Mouse (Mus musculus): ENCODE data around the gene Fbf1. TPM values are rescaled to one million over a fixed set of nuclear protein-coding genes. Genes with fewer than 3 reads are reported as not detected.
A peak's percentile ranks its signal among the peaks of the same experiment; 100 is the strongest.

The Fbf1 gene
- 10 to 100 TPM; 47.7 to 69.4 (median 52.4) TPM for total RNA-seq (2022)

DNA sequence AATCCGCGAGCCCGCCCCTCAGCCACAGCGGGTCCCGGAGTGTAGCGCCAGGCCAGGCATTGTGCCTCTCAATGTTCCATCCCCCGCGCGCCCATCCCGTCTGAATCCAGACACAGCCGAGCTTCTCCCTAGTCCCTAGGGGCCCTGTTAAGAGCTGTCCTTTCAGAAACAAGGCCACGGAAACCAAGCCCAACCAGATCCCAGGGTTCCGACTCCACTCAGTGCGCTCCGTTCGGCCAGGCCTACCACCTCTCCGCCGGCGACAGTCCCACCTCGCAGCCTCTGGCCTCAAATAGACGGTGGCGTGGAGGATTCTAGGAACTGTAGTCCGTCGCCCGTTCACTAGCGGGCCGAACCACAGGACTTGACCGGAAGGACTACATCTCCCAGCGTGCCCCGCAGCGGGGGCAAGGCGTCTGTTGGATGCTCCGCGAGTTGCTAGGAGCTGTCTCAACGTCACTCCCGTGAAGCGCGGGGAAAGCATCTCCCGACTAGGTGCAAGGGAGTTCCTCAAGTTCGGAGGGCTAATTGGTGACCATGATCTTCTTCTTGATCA, at the start of gene Fbf1:
Gene Fbf1 (minus strand): TSS at position 283 of the 556 bp plus-strand sequence.
- peak; percentile 95 for DNase-seq

DNA sequence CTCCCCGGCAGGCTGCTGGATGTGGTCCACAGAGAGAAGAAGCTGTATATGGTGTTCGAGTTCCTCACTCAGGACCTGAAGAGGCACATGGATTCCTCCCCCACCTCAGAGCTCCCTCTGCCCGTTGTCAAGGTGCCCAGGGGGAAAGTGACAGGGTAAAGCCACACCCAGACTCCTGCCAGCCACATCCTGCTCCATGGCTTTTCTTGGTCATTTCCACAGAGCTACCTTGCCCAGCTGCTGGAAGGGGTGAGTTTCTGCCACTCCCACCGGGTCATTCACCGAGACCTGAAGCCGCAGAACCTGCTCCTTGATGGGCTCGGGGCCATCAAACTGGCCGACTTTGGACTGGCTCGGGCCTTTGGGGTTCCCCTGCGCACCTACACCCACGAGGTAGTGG, 48.6 kb upstream of the Fbf1 start:
- no peak for DNase-seq

DNA sequence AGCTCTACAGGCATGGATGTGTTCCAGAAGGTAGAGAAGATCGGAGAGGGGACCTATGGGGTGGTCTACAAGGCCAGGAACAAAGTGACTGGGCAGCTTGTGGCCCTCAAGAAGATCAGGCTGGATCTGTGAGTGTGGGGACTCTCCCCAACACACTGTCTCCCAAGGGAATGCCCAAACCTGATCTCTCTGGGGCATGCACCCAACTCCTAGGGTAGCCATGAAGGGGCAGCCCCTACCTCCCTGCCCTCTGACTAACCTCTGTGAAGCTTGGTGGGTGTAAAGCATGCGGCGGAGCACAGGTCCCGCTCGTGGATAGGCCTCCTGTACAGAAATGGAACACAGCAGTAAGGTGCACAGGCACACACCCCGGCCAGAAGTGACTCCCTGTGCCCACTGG, 48.0 kb upstream of the Fbf1 start:
- DNase-seq: no peak

DNA sequence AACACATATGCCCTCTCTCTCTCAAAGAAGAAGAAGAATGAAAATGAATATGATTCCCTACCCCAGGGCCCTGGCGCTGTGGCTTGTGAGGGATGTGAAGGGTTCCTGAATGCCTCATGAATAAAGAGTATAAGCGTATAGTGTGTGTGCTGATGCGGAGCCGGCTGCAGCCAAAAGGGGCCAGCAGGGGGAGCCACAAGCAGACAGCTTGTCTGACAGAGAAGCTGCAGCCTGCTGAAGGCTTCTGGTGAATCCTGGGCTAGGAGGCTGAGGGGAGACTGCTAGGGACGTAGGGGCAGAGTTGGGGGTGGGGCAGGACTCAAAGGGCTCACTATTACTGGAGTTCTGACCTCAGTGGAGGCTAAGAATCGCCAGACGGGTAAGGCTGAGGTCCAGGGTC, 47.2 kb upstream of the Fbf1 start:
- no peak for DNase-seq

DNA sequence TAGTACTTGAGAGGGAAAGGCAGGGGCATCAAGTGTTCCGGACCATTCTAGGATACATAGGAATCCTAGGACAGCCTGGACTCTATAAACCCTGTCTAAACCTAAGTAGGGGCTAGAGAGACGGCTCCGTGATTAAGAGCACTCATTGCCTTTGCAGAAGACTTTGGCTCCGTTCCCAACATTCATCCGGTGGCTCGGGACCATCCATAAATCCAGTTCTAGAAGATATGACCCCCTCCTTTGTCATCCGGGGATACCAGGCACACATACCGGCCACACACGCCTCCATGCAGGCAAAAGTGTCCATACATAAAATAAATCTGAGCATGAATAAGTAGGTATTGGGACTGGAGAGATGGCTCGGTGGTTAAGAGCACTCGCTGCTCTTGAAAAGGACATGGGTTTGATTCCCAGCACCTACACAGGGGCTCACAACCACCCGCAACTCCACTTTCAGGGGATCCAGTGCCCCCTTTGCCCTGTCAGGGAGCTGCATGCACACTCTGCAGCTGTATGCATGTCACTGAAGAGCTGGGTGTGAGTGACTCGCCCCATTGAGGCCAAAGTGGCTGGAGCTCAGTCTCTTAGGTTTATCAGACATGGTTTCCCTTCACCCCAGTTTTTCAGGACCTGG, 46.0 kb upstream of the Fbf1 start:
- DNase-seq: no peak

DNA sequence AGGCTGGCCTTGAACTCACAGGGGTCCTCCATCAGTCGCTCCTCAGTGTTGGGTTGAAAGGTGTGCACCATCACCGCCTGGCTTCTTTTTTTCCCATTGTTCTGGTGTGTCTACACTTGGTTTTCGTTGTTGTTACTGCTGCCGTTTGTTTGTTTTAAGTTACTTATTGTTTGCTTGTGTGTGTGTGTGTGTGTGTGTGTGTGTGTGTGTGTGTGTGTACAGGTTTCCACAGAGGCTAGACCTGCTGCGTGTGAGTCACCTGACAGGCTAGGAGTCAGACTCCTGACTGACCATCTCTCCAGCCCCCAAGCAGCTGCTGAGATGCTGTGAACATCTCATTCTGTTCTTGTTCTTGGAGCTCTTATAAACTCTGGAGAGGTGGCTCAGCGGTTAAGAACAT, 44.9 kb upstream of the Fbf1 start:
- DNase-seq: no peak

DNA sequence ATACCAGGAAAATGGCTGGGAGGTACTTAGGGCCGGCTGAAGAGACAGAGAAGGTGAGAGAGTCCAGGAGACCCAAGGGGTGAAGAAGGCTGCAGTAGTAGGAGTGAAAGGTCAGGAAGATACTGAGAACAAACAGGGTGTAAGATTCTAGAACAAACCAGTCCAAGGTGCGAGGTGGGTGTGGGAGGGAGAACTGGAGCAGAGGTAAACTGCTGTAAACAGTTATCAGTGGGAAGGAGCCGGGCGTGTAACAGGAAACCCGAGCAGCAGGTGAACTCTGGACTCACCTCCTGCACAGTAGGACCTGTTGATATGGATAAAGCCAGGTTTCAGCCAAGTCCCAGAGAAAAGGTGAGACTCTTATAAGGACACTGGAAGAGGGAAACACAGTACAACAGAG, 42.7 kb upstream of the Fbf1 start:
- no peak for DNase-seq

DNA sequence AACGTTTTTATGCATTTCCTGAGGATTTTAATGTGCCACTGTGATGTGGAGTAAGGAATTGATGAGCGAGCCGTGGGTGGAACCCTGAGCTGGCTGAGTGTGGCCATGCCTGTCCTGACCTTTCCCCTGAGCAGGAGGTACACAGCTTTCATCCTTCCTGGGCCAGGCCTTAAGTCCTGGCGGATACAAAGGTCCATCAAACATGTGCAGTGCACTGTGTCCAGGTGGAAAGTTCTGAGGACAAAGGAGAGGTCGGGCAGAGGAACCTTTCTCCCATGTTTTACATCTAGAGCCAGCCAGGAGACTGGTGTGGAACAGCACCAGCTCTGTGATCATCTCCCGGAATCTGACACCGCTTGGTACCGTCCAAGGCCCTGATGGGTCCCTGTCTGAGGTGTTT, 41.3 kb upstream of the Fbf1 start:
- no peak for DNase-seq

DNA sequence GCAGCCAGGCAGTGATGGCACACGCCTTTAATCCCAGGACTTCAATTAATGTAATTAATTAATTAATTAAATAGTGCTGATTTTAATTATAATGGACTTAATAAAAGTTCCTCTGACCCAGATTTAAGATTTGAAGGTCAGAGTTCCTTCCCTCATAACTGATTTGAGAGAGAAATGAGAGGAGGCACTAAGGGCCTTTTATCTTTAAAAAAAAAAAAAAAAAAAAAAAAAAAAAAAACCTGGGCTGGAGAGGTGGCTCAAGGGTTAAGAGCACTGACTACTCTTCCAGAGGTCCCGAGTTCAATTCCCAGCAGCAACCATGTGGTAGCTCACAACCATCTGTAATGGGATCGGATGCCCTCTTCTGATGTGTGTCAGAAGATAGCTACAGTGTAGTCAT, 40.7 kb upstream of the Fbf1 start:
- DNase-seq: no peak

DNA sequence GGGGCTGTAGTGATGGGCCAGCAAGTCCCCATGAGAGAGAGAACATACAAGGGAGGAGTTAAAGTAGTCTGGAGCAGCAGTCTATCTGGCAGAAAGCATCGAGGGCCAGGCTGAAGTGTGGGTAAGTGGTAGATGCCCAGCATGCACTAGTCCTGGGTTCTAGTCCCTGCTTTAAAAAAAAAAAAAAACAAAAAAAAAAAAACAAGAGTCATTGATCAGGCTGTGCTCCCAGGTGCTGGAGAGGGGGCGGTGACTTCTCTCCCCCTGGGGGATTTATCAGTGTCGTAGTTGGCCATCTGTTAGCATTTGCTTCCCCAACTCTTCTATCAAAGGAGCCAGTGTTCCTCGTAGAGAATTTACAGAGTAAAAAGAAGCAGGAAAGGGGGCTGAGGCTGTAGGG, 38.7 kb upstream of the Fbf1 start:
- no peak for DNase-seq

DNA sequence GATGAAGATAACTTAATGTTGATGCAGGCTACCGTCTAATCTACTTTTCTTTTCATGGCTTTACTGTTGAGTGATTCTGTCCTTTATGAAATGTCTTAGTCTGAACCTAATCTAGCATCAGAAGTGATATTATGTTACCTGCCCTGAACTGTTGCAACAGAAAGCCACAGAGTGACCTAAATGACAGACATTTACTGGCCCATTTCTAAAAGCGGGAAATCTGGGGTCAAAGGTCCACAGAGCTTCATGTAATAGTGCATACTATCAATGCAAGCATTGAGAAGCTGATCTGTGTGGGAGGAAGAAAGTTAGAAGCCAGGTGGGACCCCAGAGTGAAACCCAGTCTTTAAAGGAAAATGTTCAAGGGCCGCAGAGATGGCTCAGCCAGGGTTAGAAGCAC, 35.2 kb upstream of the Fbf1 start:
- DNase-seq: no peak

DNA sequence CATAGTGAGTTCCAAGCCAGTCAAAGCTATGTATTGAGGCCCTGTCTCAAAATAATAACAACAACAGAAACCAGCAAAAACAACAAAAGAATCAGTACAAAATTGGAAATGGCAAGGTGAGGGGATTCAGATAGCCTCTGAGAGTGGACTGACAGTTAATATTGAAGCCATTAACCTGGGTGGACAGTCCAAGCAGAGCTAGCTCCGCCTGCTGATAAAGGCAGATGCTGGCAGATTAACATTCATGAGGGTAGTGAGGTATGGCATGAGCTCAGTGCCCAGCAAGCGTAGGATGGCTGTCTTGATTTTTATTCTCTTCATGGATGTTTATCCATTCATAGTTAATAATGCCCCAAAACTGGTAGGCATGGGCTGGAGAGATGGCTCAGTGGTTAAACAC, 33.2 kb upstream of the Fbf1 start:
- DNase-seq: no peak

DNA sequence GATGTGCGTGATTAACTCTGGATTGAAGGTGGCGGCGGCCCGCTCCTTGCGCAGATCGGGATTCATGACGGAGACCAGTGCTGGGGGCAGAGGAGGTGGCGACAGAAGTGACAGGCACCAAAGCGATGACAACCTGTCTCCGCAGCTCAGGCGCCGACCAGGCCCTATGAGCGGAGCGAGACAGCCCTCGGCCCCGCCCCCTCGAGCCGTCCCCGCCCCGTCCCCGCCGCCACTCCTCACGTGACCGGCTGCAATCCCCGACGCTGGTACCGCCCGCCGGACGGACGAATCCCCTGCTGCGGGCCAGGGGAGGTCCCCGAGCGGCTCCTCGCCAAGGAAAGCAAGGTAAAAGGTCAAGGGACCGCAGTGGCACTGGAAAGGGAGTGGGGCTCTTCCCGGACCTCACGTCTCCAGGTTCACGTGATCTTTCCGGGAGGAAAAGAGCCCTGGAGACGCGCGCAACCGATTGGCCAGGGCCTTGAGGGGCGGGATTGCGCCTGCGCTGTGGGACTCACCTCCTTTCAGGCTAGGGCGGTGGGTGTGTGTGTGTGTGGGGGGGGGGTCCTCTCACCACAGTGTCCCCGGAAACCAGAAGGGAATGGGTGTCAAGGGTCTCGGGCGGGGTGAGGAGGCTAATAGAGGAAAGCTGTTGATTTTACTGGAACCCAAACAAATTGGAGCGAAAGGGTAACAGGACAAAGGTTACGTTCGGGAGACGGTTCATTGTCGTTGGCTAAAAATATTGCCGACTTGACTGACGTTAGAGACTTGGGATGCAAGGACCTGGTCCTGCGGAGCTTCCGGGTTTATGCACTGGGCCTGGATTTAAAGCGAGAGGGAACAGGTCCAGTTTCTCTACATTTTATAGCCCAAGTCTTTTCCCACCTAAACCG, 30.9 kb upstream of the Fbf1 start, which contains the start of the genes Ten1 and Acox1:
Gene Ten1 (plus strand): TSS at position 217 of the 893 bp plus-strand sequence.
Gene Acox1 (minus strand): TSS at position 407 of the 893 bp plus-strand sequence.
- DNase-seq: peak; percentile 98

DNA sequence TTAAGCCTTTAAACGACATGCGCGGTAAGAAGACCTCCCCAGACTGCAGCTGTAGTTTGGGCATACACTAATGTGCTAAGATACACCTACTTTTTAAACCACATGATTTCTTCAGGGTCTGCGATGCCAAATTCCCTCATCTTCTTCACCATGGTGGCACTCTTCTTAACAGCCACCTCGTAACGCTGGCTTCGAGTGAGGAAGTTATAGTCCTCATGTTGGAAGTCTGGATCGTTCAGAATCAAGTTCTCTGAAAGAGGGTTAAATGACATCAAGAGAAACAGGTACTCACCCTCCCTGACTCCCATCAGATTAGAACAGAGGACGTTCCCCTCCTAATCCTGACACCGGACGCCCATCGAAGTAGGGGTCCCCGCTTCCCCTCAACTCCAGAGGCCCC, 30.2 kb upstream of the Fbf1 start:
- no peak for DNase-seq

DNA sequence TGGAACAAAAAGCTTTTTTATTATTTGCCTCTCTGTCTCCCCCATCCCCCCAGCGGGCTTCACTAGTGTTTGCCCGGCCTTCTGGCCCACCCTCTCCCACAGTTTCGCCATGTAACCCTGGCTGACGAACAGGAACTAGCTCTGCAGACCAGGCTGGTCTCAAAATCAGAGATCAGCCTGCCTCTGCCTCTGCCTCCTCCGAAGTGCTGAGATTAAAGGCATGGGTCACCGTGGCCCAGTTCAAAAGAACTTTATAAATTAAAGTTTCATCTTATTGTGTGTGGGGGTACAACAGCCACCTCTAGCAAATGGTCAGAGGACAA, 29.6 kb upstream of the Fbf1 start:
- DNase-seq: no peak

DNA sequence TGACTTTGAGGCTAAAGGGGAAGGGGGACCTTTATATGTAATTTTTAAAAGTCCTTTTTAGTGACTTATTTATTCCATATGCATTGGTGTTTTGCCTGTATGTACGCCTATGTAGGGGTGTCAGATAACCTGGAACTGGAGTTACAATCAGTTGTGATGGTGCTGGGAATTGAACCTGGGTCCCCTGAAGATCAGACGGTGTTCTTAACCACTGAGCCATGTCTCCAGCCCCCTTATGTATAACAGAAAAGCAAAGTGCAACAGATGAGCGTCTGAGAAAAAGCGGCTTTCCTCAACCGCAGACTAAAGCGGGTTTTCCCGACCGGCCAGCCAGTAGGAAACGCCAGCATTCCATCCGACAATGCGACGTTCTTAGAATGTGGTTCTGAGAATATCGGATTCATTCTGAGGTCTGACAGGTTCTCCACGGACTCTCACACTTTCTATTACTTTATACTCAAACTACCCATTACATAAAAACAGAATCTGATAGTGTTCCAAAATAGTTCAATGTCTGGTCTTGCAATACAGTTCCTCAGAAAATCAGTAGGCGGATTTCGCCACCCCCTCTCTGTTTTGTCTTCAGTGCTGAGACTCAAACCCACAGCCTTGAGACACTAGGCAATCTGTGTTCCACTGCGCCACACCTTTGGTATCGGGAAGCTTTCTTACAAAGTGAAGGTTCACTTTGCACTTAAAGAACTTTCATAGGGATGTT, 29.1 kb upstream of the Fbf1 start:
- no peak for DNase-seq

DNA sequence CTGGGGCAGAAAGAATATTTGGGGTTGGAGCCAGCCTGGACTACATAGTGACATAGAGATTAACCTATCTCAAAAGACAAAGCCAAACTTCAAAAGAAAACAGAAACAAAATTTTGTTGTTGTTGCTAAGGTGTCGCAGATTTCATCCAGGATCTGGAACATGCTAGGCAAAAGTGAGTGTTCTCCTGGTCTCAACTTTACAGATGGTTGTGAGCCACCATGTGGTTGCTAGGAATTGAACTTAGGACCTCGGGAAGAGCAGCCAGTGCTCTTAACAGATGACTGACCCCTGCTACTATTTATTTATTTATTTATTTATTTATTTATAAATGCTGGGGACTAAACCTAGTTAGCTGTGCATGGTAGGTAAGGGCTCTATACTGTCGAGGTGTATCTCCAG, 28.4 kb upstream of the Fbf1 start:
- DNase-seq: no peak

DNA sequence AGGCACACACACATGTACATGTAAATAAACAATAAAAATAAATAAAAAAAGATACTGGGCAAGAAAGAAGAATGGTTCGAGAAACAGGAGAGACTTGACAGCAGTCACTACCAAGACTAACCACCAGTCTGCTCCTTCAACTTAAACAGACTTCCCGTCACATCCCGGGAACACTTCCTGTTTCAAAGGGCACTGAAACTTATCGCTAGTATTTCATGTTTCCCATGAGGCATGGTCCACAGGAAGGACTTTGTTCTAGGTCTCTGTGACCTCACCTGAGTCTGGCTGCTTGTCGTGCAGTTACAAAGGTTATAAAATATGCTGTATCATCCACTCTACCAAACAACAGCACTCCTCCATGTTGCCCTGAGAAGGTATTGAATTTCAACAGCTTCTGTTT, 27.3 kb upstream of the Fbf1 start:
- no peak for DNase-seq

DNA sequence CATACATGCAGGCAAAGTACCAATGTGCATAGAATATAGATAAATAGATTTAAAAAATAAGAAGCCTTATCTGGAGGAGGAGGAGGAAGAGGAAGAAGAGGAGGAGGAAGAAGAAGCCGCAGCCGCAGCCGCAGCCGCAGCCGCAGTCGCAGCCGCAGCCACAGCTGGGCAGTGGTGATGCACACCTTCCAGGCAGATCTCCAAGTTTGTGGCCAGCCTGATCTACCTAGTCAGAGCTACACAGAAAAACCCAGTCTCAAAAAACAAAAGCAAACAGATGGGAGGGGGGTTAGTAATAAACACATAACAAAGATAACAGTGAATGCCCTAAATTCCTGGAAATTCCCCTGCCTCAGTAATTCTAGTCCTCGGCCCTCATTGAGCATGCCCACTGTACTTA, 26.7 kb upstream of the Fbf1 start:
- no peak for DNase-seq

DNA sequence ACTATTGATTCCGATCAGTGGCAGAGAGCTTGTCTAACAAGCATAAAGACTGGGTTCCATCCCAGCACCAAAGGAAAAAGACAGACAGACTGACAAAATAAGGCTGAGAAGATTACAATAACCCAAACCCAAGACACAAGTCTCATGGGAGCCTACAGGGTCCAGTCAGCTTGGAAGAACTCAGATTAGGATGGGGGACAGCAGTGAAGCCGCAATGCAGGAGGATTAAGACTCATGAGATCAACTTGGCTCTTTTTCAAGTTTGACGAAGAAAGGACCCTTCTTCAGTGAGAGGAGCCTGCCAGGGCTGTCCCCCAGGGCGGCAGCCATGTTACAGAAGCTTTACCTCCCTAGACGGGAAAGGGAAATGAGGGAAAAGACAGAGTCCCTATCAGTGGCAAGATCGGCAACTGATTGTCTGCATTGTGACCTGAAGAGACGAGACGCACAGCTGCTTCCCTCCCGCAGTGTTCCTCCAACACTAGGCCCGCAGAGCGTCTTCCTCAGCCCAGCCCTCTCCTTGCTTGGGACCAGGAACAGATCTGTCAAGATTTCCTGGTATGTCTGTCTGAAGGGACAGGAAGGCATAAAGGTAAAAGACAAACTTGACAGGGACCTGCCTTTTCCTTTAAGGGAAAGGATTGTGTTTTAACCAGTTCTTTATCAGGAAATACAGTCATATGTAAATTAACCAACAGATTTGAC, 19.4 kb upstream of the Fbf1 start:
- DNase-seq: no peak

DNA sequence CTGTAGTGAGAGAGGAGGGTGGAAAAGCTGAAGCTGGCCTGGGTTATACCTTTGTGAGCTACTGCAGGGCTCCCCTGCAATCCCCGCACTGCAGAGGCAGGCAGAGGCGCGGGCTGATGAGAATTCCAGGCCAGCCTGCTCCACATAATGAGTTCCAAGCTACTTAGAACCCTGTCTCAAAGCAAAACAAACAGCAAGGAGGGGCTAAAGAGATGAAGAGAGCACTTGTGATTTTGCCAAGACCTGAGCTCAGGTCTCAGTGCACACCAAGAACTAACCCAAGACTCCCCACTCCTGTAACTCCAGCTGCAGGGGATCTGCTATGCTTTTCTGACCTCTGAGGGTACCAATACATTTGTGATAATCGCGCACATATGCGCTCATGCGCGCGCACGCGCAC, 18.4 kb upstream of the Fbf1 start:
- DNase-seq: no peak

DNA sequence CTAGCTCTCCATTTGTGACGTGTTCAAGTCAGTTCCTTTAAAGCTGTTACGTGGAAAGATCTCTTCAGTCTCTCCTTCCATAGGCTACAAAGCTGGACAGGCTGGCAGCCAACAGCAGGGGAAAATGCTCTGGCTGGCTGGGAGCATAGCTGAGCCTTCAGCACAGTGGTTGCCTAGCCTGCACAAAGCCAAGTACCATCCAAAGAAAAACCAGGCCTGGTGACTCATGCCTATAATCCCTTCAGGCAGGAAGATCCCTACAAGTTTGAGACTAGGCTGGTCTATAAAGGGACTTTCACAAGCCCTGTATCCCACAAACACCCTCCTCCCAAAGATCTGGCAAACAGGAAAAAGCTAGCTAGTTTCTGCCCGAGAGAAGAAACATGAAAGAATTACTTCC, 17.9 kb upstream of the Fbf1 start:
- no peak for DNase-seq

Measured in adrenal gland, adult 8-10 months (tissue).